Mouse (Mus musculus) CH12.LX (cell line): ENCODE data around the gene Tnfsf4. TPM values are rescaled to one million over a fixed set of nuclear protein-coding genes. Genes with fewer than 3 reads are reported as not detected.

ENCODE experiments used
- DNase-seq: peaks from one replicate; pipeline ENCODE4 v3.0.0-alpha.2; 2013; ENCODE audit errors: extremely low read depth
- H3K27ac ChIP-seq: 2 replicates; pipeline ENCODE4 v1.5.1; 2012; ENCODE audit warnings: low read depth, mild to moderate bottlenecking, control low read depth, moderate library complexity; ENCODE audit not compliant: insufficient read depth
- H3K27me3 ChIP-seq: replicated peaks from 2 replicates; pipeline ENCODE3; 2012; ENCODE audit warnings: inconsistent platforms
- H3K36me3 ChIP-seq, 2 experiments: replicated peaks in 1 of 2; 2 replicates each; pipeline versions ENCODE3 to v1.6.1; 2012; ENCODE audit warnings: inconsistent platforms in 1 of 2, low read length in 1 of 2, mild to moderate bottlenecking in 1 of 2, mixed read lengths in 1 of 2, moderate library complexity in 1 of 2; ENCODE audit not compliant: control insufficient read depth in 1 of 2, insufficient read depth in 1 of 2
- H3K4me1 ChIP-seq, 2 experiments: 2 replicates each; pipeline ENCODE4 v1.6.1; 2012; ENCODE audit warnings: inconsistent platforms in 1 of 2, moderate library complexity in 1 of 2; ENCODE audit not compliant: insufficient read depth in 2 of 2, control insufficient read depth in 1 of 2
- H3K4me2 ChIP-seq: 2 replicates; pipeline ENCODE4 v1.6.1; 2012; ENCODE audit warnings: low read depth, mild to moderate bottlenecking, control low read depth; ENCODE audit not compliant: poor library complexity, insufficient read depth, severe bottlenecking
- H3K4me3 ChIP-seq, 3 experiments: fragments of 150-350 bp in 1 of 3; sonication (generic) in 1 of 3; replicated peaks in 1 of 3; 2 replicates each; pipeline versions ENCODE3 to v1.5.1; 2011 to 2012; ENCODE audit warnings: low read depth in 2 of 3, low read length in 2 of 3, mild to moderate bottlenecking in 2 of 3, moderate library complexity in 2 of 3, control low read depth in 1 of 3, improper control_type of control experiment in 1 of 3, inconsistent platforms in 1 of 3, mixed read lengths in 1 of 3; ENCODE audit not compliant: poor library complexity in 1 of 3
- H3K79me2 ChIP-seq: replicated peaks from 2 replicates; pipeline ENCODE4 v1.6.1; 2012; ENCODE audit warnings: mild to moderate bottlenecking, moderate library complexity; ENCODE audit not compliant: control insufficient read depth, poor library complexity, insufficient read depth, severe bottlenecking; ENCODE audit errors: extremely low read depth
- H3K9ac ChIP-seq: 2 replicates; pipeline ENCODE4 v1.6.1; 2012; ENCODE audit warnings: low read depth, mild to moderate bottlenecking, control low read depth, moderate library complexity; ENCODE audit not compliant: insufficient read depth
- H3K9me3 ChIP-seq: replicated peaks from 2 replicates; pipeline ENCODE3; 2012; ENCODE audit warnings: low read length, inconsistent platforms, mixed read lengths
- BHLHE40 ChIP-seq: IDR thresholded peaks from 2 replicates; pipeline ENCODE4 v1.6.1; 2011; ENCODE audit warnings: mild to moderate bottlenecking, low read depth, low read length, improper control_type of control experiment
- CHD1 ChIP-seq: IDR thresholded peaks from 2 replicates; pipeline ENCODE4 v1.6.1; 2012; ENCODE audit warnings: low read depth, low read length, improper control_type of control experiment, inconsistent platforms
- CTCF ChIP-seq, 2 experiments: IDR thresholded peaks in 1 of 2; conservative IDR thresholded peaks in 1 of 2; 2 replicates each; pipeline ENCODE4 v1.5.1; 2011 to 2012; ENCODE audit warnings: low read depth in 2 of 2, low read length in 2 of 2, improper control_type of control experiment in 1 of 2, inconsistent platforms in 1 of 2, mild to moderate bottlenecking in 1 of 2, moderate library complexity in 1 of 2
- EP300 ChIP-seq: IDR thresholded peaks from 2 replicates; pipeline ENCODE4 v1.6.1; 2011; ENCODE audit warnings: low read length, improper control_type of control experiment
- ETS1 ChIP-seq: conservative IDR thresholded peaks from 2 replicates; pipeline ENCODE4 v1.6.1; 2012; ENCODE audit warnings: low read depth, mild to moderate bottlenecking, inconsistent platforms, low read length, improper control_type of control experiment, moderate library complexity
- MAX ChIP-seq: IDR thresholded peaks from 2 replicates; pipeline ENCODE4 v1.6.1; 2011; ENCODE audit warnings: low read length, improper control_type of control experiment
- MEF2A ChIP-seq: IDR thresholded peaks from 2 replicates; pipeline ENCODE4 v1.6.1; 2014; ENCODE audit warnings: low read depth, mild to moderate bottlenecking, inconsistent platforms, low read length, improper control_type of control experiment, borderline replicate concordance
- MYC ChIP-seq: IDR thresholded peaks from 2 replicates; pipeline ENCODE4 v1.6.1; 2011; ENCODE audit warnings: low read depth, mild to moderate bottlenecking, improper control_type of control experiment, low read length
- RAD21 ChIP-seq: IDR thresholded peaks from 2 replicates; pipeline ENCODE4 v1.6.1; 2011; ENCODE audit warnings: low read depth, mild to moderate bottlenecking, low read length, improper control_type of control experiment, moderate library complexity
- TCF12 ChIP-seq: IDR thresholded peaks from 2 replicates; pipeline ENCODE4 v1.6.1; 2014; ENCODE audit warnings: low read depth, mild to moderate bottlenecking, inconsistent platforms, low read length, improper control_type of control experiment
- USF1 ChIP-seq: IDR thresholded peaks from 2 replicates; pipeline ENCODE4 v1.6.1; 2014; ENCODE audit warnings: low read depth, mild to moderate bottlenecking, inconsistent platforms, low read length, improper control_type of control experiment
- ZC3H11A ChIP-seq: IDR thresholded peaks from 2 replicates; pipeline ENCODE4 v1.6.1; 2012; ENCODE audit warnings: low read depth, mild to moderate bottlenecking, inconsistent platforms, low read length, improper control_type of control experiment
- ZMIZ1 ChIP-seq: IDR thresholded peaks from 2 replicates; pipeline ENCODE4 v1.6.1; 2012; ENCODE audit warnings: low read depth, mild to moderate bottlenecking, inconsistent platforms, low read length, improper control_type of control experiment
- ZNF384 ChIP-seq: IDR thresholded peaks from 2 replicates; pipeline ENCODE4 v1.6.1; 2012; ENCODE audit warnings: low read depth, low read length, improper control_type of control experiment, inconsistent platforms
- dilution Hi-C: fragments of 300-500 bp; cut with MboI; formaldehyde crosslinking; loops from 2 replicates; pipeline ENCODE4 v1.14.3; 2020; ENCODE audit warnings: low sequenced_read_pairs; ENCODE audit not compliant: extremely low pct_unique_long_range_greater_than_20kb, extremely low pct_ligation_motif_present
- in situ Hi-C: fragments of 300-500 bp; cut with MboI; formaldehyde crosslinking; loops from 3 replicates; pipeline ENCODE4 v1.14.3; 2019; ENCODE audit warnings: low sequenced_read_pairs, low pct_ligation_motif_present, low pct_unique_long_range_greater_than_20kb, mixed read lengths
- polyA plus RNA-seq: library from polyadenylated mRNA; unstranded; fragments of >175 nt; gene quantifications from 2 replicates; pipeline ENCODE4 v1.2.1, GENCODE M21; 2012; ENCODE audit warnings: low read depth; ENCODE audit not compliant: insufficient read length
- total RNA-seq, 2 experiments: library from RNA; depleted of rRNA; stranded (reverse); fragments of 300-350 nt in 1 of 2; fragments of >200 nt in 1 of 2; gene quantifications; 2 replicates each; pipeline ENCODE4 v1.2.3; 2012 to 2014

Gene Tnfsf4
- total and polyA plus RNA-seq, 3 experiments, result 0.08 to 0.15 TPM; not detected in 1

DNA sequence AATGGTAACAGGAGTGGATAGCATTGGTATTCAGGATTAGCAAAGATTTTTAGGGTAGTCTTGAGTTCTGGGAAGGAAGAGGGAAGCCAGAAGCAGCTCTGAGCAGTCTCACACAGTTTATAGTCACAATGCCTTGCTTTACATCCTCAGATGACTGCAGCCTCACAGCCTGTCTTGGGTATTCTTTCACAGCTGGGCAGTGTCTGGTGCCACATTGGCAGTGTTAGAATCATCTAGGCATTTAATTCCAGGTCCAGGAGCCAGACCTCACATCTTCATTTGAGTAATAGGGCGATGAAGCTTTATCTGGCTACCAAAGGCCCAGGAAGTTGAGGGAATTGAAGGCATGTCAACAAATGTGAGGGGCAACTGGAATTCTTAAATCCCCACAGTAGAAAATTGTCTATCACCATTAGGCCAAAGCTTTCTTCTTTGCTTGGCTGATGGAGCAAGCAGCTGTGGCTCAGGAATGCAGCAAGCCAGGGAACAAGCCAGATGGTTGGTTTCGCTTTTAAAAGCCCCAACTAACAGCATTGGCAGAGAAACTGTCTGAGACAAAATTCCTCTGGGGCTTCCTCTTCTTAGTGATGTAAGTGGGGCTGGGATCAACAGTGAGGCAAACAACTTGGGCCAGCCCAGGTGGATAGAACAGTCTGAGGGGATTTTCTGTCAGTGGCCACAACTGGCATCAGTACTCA lies 68.3 kb downstream of the Tnfsf4 start:
- Histone ChIP-seq H3K9ac (no peak overlapping the region), H3K4me2 (peak overlapping the region; percentile 69), H3K9me3 (no peaks in the 10 kb centered on the region), H3K79me2 (no peaks in the 10 kb centered on the region), H3K27ac (no peak overlapping the region), H3K36me3 (no peaks in the 10 kb centered on the region), H3K4me1 (peaks cover 4 to 25% of the 10 kb centered on the region in 2 experiments), H3K27me3 (no peaks in the 10 kb centered on the region), H3K4me3 (no peak overlapping the region)
- dilution Hi-C loops (no loop called here), in situ Hi-C loops (no loop called here)
- DNase-seq, result peak; percentile 29
- TF ChIP-seq CTCF (conservative IDR thresholded peaks at IDR 0.05 in 1 of 2, IDR thresholded peaks at IDR 0.05 in 1 of 2; ENCODE audit: low read depth in 2 of 2, low read length in 2 of 2), result no peak
- no peak; the same call in 1 of the 2 replicates for TF ChIP-seq RAD21
- TF ChIP-seq MEF2A, result peak; percentile 20; the same call in 1 of the 2 replicates
- TF ChIP-seq ZMIZ1, result no peak
- peak; percentile 32; the same call in 1 of the 2 replicates for TF ChIP-seq TCF12
- TF ChIP-seq EP300, result peak; percentile 22; the same call in 1 of the 2 replicates
- TF ChIP-seq ZC3H11A, result no peak
- TF ChIP-seq MAX, result no peak
- TF ChIP-seq CHD1, result no peak
- no peak for TF ChIP-seq USF1
- no peak for TF ChIP-seq BHLHE40
- TF ChIP-seq ZNF384, result peak; percentile 80; the same call in 1 of the 2 replicates
- peak; percentile 36 for TF ChIP-seq ETS1
- TF ChIP-seq MYC, result no peak

Other genes with a start within 250 kb of the Tnfsf4 start
- not detected in 2 replicates for gene Tex50, start 236.1 kb upstream of the Tnfsf4 start, total RNA-seq (2012; rRNA removed)
- not detected in 2 replicates for gene Tex50, start 236.1 kb upstream of the Tnfsf4 start, total RNA-seq (2014; rRNA removed)
- not detected in 2 replicates for gene Tex50, start 236.1 kb upstream of the Tnfsf4 start, polyA plus RNA-seq
- 102 and 132 TPM in 2 replicates for gene Prdx6, start 144.2 kb upstream of the Tnfsf4 start, total RNA-seq (2012; rRNA removed)
- gene Prdx6, start 144.2 kb upstream of the Tnfsf4 start, total RNA-seq (2014; rRNA removed), result 232 and 244 TPM in 2 replicates
- gene Prdx6, start 144.2 kb upstream of the Tnfsf4 start, polyA plus RNA-seq, result 264 and 277 TPM in 2 replicates
- 0.42 and 0.71 TPM in 2 replicates for gene Tnfsf18, start 99.2 kb downstream of the Tnfsf4 start, total RNA-seq (2012; rRNA removed)
- gene Tnfsf18, start 99.2 kb downstream of the Tnfsf4 start, total RNA-seq (2014; rRNA removed), result 0.78 and 0.85 TPM in 2 replicates
- gene Tnfsf18, start 99.2 kb downstream of the Tnfsf4 start, polyA plus RNA-seq, result 0.89 and 0.90 TPM in 2 replicates